Comparison of ENCODE assay signal across 9 mouse cellular contexts in genomic region chr14:121082341-121082740, GRCm38 (mm10). TPM values are rescaled to one million over a fixed set of nuclear protein-coding genes. Genes with fewer than 3 reads are reported as not detected.
DNase-seq lines count a peak whose midpoint lies in the region; ATAC-seq lines count a peak whose summit lies in the region.
"Had no signal": no experiment of that assay in that cellular context is flagged by ENCODE, and none has a peak within 500 bp of the region (broad histone marks: within the 10 kb centered on the region; RNA-seq: fewer than 3 reads in every experiment).

No protein-coding gene starts in this region.

- no peaks in the 10 kb centered on the region for H3K27me3 ChIP-seq in embryonic facial prominence, embryonic 12.5 days
- no peaks in the 10 kb centered on the region for H3K27me3 ChIP-seq in embryonic facial prominence, embryonic 10.5 days (replicated peaks; ENCODE audit: low read depth, poor library complexity, severe bottlenecking)
- no peaks in the 10 kb centered on the region for H3K27me3 ChIP-seq in embryonic facial prominence, embryonic 13.5 days
- no peaks in the 10 kb centered on the region for H3K27me3 ChIP-seq in heart, embryonic 15.5 days
- no peaks in the 10 kb centered on the region for H3K27me3 ChIP-seq in kidney, embryonic 16.5 days (ENCODE audit: insufficient read depth, low read length)
- H3K27me3 ChIP-seq: liver, embryonic 13.5 days had no signal

- WGBS in embryonic facial prominence, embryonic 12.5 days, result 25% methylated on average over 7 of the region's 7 CpGs
- WGBS in embryonic facial prominence, embryonic 10.5 days, result 57% methylated on average over 7 of the region's 7 CpGs
- 22% methylated on average over 7 of the region's 7 CpGs for WGBS in embryonic facial prominence, embryonic 13.5 days
- 43% methylated on average over 7 of the region's 7 CpGs for WGBS in heart, embryonic 15.5 days
- WGBS in kidney, embryonic 16.5 days, result 40% methylated on average over 7 of the region's 7 CpGs

- no peak overlapping the region for H3K4me2 ChIP-seq in embryonic facial prominence, embryonic 12.5 days (replicated peaks)
- H3K4me2 ChIP-seq in embryonic facial prominence, embryonic 13.5 days, result no peak overlapping the region
- no peak overlapping the region for H3K4me2 ChIP-seq in heart, embryonic 15.5 days
- H3K4me2 ChIP-seq in kidney, embryonic 16.5 days (replicated peaks; ENCODE audit: low read depth, low read length), result no peak overlapping the region
- H3K4me2 ChIP-seq: liver, embryonic 13.5 days had no signal

- ATAC-seq in embryonic facial prominence, embryonic 12.5 days (ENCODE audit: insufficient number of reproducible peaks, insufficient read depth, low FRiP score, low TSS enrichment), result no peak
- ATAC-seq in embryonic facial prominence, embryonic 13.5 days (ENCODE audit: insufficient number of reproducible peaks, insufficient read depth, low FRiP score, low TSS enrichment, low read depth), result no peak
- no peak for ATAC-seq in heart, embryonic 15.5 days (replicated peaks; ENCODE audit: insufficient number of reproducible peaks, insufficient read depth, low FRiP score, low read depth)
- ATAC-seq in kidney, embryonic 16.5 days (ENCODE audit: low FRiP score, low TSS enrichment), result no peak

- no peak for DNase-seq in embryonic facial prominence, embryonic 10.5 days (ENCODE audit: low spot score)
- DNase-seq in left cerebral cortex, postnatal 14 days (ENCODE audit: low spot score in 2 of 2), result peak; percentile 71 to 90
- peak; percentile 65 for DNase-seq in skeletal muscle tissue, adult 2 months (ENCODE audit: low read depth, low spot score)
- no peak for DNase-seq in spleen, adult 18-20 months
- DNase-seq: liver, embryonic 13.5 days had no signal

- no peak overlapping the region for H3K9ac ChIP-seq in embryonic facial prominence, embryonic 12.5 days
- H3K9ac ChIP-seq in embryonic facial prominence, embryonic 13.5 days, result no peak overlapping the region
- no peak overlapping the region for H3K9ac ChIP-seq in heart, embryonic 15.5 days
- no peak overlapping the region for H3K9ac ChIP-seq in kidney, embryonic 16.5 days (replicated peaks; ENCODE audit: low read length)
- H3K9ac ChIP-seq: liver, embryonic 13.5 days had no signal

- H3K9me3 ChIP-seq in embryonic facial prominence, embryonic 12.5 days, result no peaks in the 10 kb centered on the region
- H3K9me3 ChIP-seq in embryonic facial prominence, embryonic 10.5 days, result no peaks in the 10 kb centered on the region
- no peaks in the 10 kb centered on the region; the same call in 1 of the 2 replicates for H3K9me3 ChIP-seq in embryonic facial prominence, embryonic 13.5 days
- H3K9me3 ChIP-seq in heart, embryonic 15.5 days (replicated peaks), result no peaks in the 10 kb centered on the region
- H3K9me3 ChIP-seq in kidney, embryonic 16.5 days (ENCODE audit: low read length), result no peaks in the 10 kb centered on the region
- H3K9me3 ChIP-seq: liver, embryonic 13.5 days had no signal

- H3K27ac ChIP-seq in embryonic facial prominence, embryonic 12.5 days, result peak overlapping the region; percentile 26
- H3K27ac ChIP-seq in embryonic facial prominence, embryonic 10.5 days (replicated peaks), result no peak overlapping the region; the same call in 1 of the 2 replicates
- peak overlapping the region; percentile 35 for H3K27ac ChIP-seq in embryonic facial prominence, embryonic 13.5 days
- H3K27ac ChIP-seq in heart, embryonic 15.5 days, result peak overlapping the region; percentile 44
- H3K27ac ChIP-seq in kidney, embryonic 16.5 days (ENCODE audit: low read length), result no peak overlapping the region; the same call in 1 of the 2 replicates
- H3K27ac ChIP-seq: liver, embryonic 13.5 days had no signal

- intact Hi-C loops in left cerebral cortex, postnatal 14 days (cut with DNase I), result no loop called here

- H3K36me3 ChIP-seq in embryonic facial prominence, embryonic 12.5 days, result peaks cover 40% of the 10 kb centered on the region
- H3K36me3 ChIP-seq in embryonic facial prominence, embryonic 10.5 days (replicated peaks), result peaks cover 58% of the 10 kb centered on the region
- H3K36me3 ChIP-seq in embryonic facial prominence, embryonic 13.5 days, result peaks cover 52% of the 10 kb centered on the region
- H3K36me3 ChIP-seq in heart, embryonic 15.5 days, result peaks cover 3% of the 10 kb centered on the region; the same call in 1 of the 2 replicates
- H3K36me3 ChIP-seq in kidney, embryonic 16.5 days (ENCODE audit: insufficient read depth, low read length), result peaks cover 26% of the 10 kb centered on the region

- H3K4me3 ChIP-seq in embryonic facial prominence, embryonic 12.5 days, result no peak overlapping the region
- H3K4me3 ChIP-seq in embryonic facial prominence, embryonic 10.5 days, result no peak overlapping the region
- no peak overlapping the region for H3K4me3 ChIP-seq in embryonic facial prominence, embryonic 13.5 days
- no peak overlapping the region for H3K4me3 ChIP-seq in heart, embryonic 15.5 days
- H3K4me3 ChIP-seq in kidney, embryonic 16.5 days (ENCODE audit: low read length), result no peak overlapping the region
- H3K4me3 ChIP-seq: liver, embryonic 13.5 days had no signal

- peaks cover 8% of the 10 kb centered on the region; the same call in 1 of the 2 replicates for H3K4me1 ChIP-seq in embryonic facial prominence, embryonic 12.5 days
- H3K4me1 ChIP-seq in embryonic facial prominence, embryonic 10.5 days, result peaks cover 24% of the 10 kb centered on the region
- H3K4me1 ChIP-seq in embryonic facial prominence, embryonic 13.5 days, result peaks cover 12% of the 10 kb centered on the region
- H3K4me1 ChIP-seq in heart, embryonic 15.5 days (replicated peaks), result peaks cover 19% of the 10 kb centered on the region
- H3K4me1 ChIP-seq in kidney, embryonic 16.5 days (ENCODE audit: insufficient read depth, low read length), result peaks cover 5% of the 10 kb centered on the region; the same call in 1 of the 2 replicates
- H3K4me1 ChIP-seq: liver, embryonic 13.5 days had no signal

RNA-seq across cellular contexts. Expression of gene Farp1, which starts 47.3 kb away (rescaled TPM):
- 53.1 and 55.9 TPM in 2 replicates for polyA plus RNA-seq in embryonic facial prominence, embryonic 12.5 days (2016; fragmentation: Nextera tagmentation; extraction: Ambion mirVana)
- polyA plus RNA-seq in embryonic facial prominence, embryonic 10.5 days (2016; fragmentation: Nextera tagmentation; extraction: Ambion mirVana), result 35.8 and 41.7 TPM in 2 replicates
- polyA plus RNA-seq in embryonic facial prominence, embryonic 13.5 days (2015; fragmentation: Nextera tagmentation; extraction: Ambion mirVana), result 38.7 and 39.6 TPM in 2 replicates
- 10.8 and 17.4 TPM in 2 replicates for polyA plus RNA-seq in heart, embryonic 15.5 days (2015; fragmentation: Nextera tagmentation; extraction: Ambion mirVana)
- 100 to 1,000 TPM; 127 to 137 TPM for total RNA-seq in left cerebral cortex, postnatal 14 days (2021)
- 31.3 and 31.9 TPM in 2 replicates for polyA plus RNA-seq in kidney, embryonic 16.5 days (2015; fragmentation: Nextera tagmentation; extraction: Ambion mirVana)

Comparison
In these comparisons a context has a peak if more than half of its experiments do, and no peak if none do; other contexts are left out.
1. H3K27ac ChIP-seq: peak in embryonic facial prominence, embryonic 12.5 days (single experiment), embryonic facial prominence, embryonic 13.5 days (single experiment) and heart, embryonic 15.5 days (single experiment); none in embryonic facial prominence, embryonic 10.5 days (single experiment) and kidney, embryonic 16.5 days (single experiment).
2. DNase-seq: peak in left cerebral cortex, postnatal 14 days (2 of 2) and skeletal muscle tissue, adult 2 months (single experiment); none in embryonic facial prominence, embryonic 10.5 days (single experiment) and spleen, adult 18-20 months (0 of 2).